Mouse (Mus musculus) heart, embryonic 15.5 days (tissue): Measurements from ENCODE around the gene Slc2a13. TPM values are rescaled to one million over a fixed set of nuclear protein-coding genes. Genes with fewer than 3 reads are reported as not detected.

ENCODE experiments used
- ATAC-seq: fragments of 200-750 bp; cut with Nextera tagmentation; replicated peaks from 2 replicates; pipeline ENCODE4 v1.8.0; 2017; ENCODE audit warnings: low read depth, moderate TSS enrichment; ENCODE audit not compliant: insufficient number of reproducible peaks, insufficient read depth, low FRiP score
- H3K27ac ChIP-seq: fragments of 300-500 bp; sonication (generic); 2 replicates; pipeline ENCODE4 v1.5.1; 2015; ENCODE audit warnings: mild to moderate bottlenecking, inconsistent platforms
- H3K27me3 ChIP-seq: fragments of 300-500 bp; sonication (generic); 2 replicates; pipeline ENCODE4 v1.6.1; 2015; ENCODE audit warnings: inconsistent platforms
- H3K36me3 ChIP-seq: fragments of 300-500 bp; sonication (generic); 2 replicates; pipeline ENCODE4 v1.6.1; 2015; ENCODE audit warnings: mild to moderate bottlenecking, inconsistent platforms
- H3K4me1 ChIP-seq: fragments of 300-500 bp; sonication (generic); replicated peaks from 2 replicates; pipeline ENCODE4 v1.6.1; 2015; ENCODE audit warnings: inconsistent platforms
- H3K4me2 ChIP-seq: fragments of 300-500 bp; sonication (generic); 2 replicates; pipeline ENCODE4 v1.6.1; 2015; ENCODE audit warnings: inconsistent platforms, mild to moderate bottlenecking, moderate library complexity
- H3K4me3 ChIP-seq: fragments of 300-500 bp; sonication (generic); 2 replicates; pipeline ENCODE4 v1.5.1; 2015; ENCODE audit warnings: mild to moderate bottlenecking, inconsistent platforms
- H3K9ac ChIP-seq: fragments of 300-500 bp; sonication (generic); 2 replicates; pipeline ENCODE4 v1.6.1; 2015; ENCODE audit warnings: mild to moderate bottlenecking, inconsistent platforms
- H3K9me3 ChIP-seq: fragments of 300-500 bp; sonication (generic); replicated peaks from 2 replicates; pipeline ENCODE4 v1.6.1; 2016; ENCODE audit warnings: inconsistent platforms
- WGBS: fragments of 180-500 bp; shearing (Covaris S2); methylation state at CpG from one replicate; pipeline ENCODE4 v1.1.7; 2015; ENCODE audit warnings: mixed read lengths; 5-methylcytosine and 5-hydroxymethylcytosine counted together
- polyA plus RNA-seq: library from polyadenylated mRNA; unstranded; fragments of >200 nt; fragmentation: Nextera tagmentation; extraction: Ambion mirVana; gene quantifications from 2 replicates; pipeline ENCODE4 v1.2.1, GENCODE M21; 2015

The Slc2a13 gene
- polyA plus RNA-seq, 1 experiment from 2014 or later: 1.0 TPM

DNA sequence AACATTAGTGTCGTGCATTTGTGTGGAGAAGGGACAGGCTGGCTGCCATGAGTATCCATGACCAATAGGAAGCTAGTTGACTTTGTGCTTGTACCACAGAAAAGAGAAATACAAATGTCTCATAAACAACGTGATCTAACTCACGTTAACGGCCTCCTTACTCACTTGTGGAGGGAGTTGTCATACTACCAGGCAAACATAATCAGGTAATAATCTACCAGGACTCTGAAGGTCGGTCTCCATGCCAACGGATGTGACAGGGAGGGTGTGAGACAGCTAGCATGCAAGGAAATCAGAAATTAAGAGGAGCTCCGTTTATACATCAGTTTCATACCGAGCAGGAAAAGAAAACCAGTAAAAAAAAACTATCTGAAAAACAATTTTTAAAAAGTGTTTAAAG, 6.3 kb downstream of the Slc2a13 start:
- WGBS: 75% methylated on average over 8 of the region's 8 CpGs
- no peaks in the 10 kb centered on the region for H3K36me3 ChIP-seq
- peaks cover 12% of the 10 kb centered on the region; the same call in 1 of the 2 replicates for H3K27me3 ChIP-seq

DNA sequence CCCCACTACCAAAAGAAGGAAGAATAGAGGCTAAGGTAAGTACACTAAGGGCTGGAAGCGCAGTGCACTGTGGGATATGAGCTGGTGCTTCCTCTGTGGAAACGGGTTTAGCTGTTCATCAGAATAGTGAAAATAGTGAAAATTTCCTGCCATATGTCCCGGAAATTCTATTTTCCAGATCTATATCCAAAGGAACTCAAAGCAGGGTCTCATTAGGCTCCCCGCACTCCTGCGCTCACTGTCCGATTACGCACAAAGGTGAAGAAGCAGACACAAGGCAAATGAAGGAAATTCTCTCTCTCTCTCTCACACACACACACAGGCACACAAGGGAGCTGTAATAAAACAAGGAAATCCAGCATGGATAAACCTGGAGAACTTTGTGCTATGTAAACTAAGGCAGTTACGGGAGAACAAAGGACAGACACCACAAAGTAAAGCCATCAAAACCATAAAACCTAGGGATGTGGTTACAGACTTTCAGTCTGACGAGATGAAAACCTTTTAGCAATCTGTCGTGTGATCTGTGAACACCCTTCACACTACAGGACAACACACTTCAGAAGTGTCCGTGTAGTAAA, 7.9 kb downstream of the Slc2a13 start:
- Histone ChIP-seq H3K9me3 (no peaks in the 10 kb centered on the region), H3K27ac (no peak overlapping the region), H3K4me1 (no peaks in the 10 kb centered on the region; the same call in 1 of the 2 replicates), H3K36me3 (no peaks in the 10 kb centered on the region), H3K27me3 (no peaks in the 10 kb centered on the region), H3K9ac (no peak overlapping the region), H3K4me2 (no peak overlapping the region), H3K4me3 (no peak overlapping the region)
- ATAC-seq: no peak
- 87% methylated on average over 11 of the region's 11 CpGs for WGBS

More for the DNA sequence above, 6.3 kb downstream of the Slc2a13 start:
- Histone ChIP-seq H3K9me3 (no peaks in the 10 kb centered on the region), H3K27ac (no peak overlapping the region), H3K9ac (no peak overlapping the region), H3K4me3 (no peak overlapping the region), H3K4me2 (no peak overlapping the region), H3K4me1 (peaks cover 2% of the 10 kb centered on the region; the same call in 1 of the 2 replicates)
- ATAC-seq: no peak

DNA sequence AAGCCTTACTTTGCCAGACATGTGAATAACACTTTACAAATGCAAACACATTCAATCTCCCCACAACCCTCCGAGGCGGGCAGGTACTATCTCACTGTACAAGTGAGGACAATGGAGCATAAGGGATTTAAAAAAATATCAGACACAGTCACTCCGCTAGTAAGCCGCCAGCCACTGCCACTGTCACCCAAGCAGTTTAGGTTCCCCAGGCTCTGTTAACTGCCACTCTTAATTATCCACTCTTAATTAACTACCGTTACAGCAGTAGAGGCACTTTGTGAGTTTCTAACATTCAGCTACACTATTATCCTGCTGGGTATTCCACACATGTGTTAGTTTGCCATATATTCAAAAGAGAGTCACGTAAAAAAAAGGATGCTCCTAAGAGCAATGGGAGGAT, 11.3 kb downstream of the Slc2a13 start:
- 84% methylated on average over 6 of the region's 6 CpGs for WGBS
- no peak overlapping the region for H3K4me2 ChIP-seq
- no peaks in the 10 kb centered on the region for H3K27me3 ChIP-seq
- H3K9ac ChIP-seq: no peak overlapping the region
- ATAC-seq: no peak
- no peak overlapping the region for H3K27ac ChIP-seq
- no peaks in the 10 kb centered on the region for H3K9me3 ChIP-seq
- H3K36me3 ChIP-seq: no peaks in the 10 kb centered on the region
- H3K4me1 ChIP-seq: no peaks in the 10 kb centered on the region; the same call in 1 of the 2 replicates
- H3K4me3 ChIP-seq: no peak overlapping the region

GRCm38 (mm10) chr15:91555336-91555736, 17.7 kb downstream of the Slc2a13 start:
- no peak for ATAC-seq
- H3K9ac ChIP-seq: no peak overlapping the region
- 79% methylated on average over 6 of the region's 6 CpGs for WGBS
- no peaks in the 10 kb centered on the region for H3K4me1 ChIP-seq
- H3K27me3 ChIP-seq: no peaks in the 10 kb centered on the region
- no peaks in the 10 kb centered on the region for H3K36me3 ChIP-seq
- no peak overlapping the region for H3K4me2 ChIP-seq
- no peak overlapping the region for H3K4me3 ChIP-seq
- no peak overlapping the region for H3K27ac ChIP-seq
- no peaks in the 10 kb centered on the region for H3K9me3 ChIP-seq

DNA sequence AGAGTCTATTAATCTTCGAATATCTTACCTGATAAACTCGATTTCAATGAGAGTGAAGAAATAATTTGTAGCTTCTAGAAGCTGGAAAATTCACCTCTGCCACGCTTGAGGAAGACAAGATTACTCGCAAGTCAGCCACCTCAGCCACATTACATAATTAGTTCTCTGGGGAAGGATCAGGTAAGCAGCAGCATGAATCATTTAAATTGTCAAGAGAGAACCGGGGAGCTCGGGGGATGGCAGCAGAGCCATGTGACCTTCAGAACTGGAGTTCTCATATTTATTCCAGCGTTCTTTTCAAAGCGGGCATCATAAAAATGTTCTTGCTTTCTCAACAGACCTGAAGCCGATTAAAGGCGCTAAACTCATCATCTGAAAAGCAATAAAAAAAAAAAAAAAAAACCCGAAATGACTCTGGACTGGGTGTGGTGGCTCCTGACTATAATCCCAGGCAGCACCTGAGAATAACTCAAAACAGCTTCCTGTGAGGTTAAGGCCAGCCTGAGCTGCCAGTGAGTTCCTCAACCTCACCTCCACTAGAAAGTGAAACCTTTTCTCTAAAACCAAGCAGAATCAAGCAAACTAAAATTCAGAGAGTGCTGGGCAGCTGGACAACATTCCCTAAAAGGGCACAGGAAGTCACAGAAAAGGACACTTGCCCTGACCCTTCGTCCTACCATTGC, 24.3 kb downstream of the Slc2a13 start:
- ATAC-seq: no peak
- Histone ChIP-seq H3K36me3 (no peaks in the 10 kb centered on the region), H3K4me2 (no peak overlapping the region), H3K9me3 (no peaks in the 10 kb centered on the region), H3K9ac (no peak overlapping the region), H3K4me3 (no peak overlapping the region), H3K4me1 (no peaks in the 10 kb centered on the region), H3K27me3 (no peaks in the 10 kb centered on the region), H3K27ac (no peak overlapping the region)
- WGBS: 72% methylated on average over 12 of the region's 12 CpGs

DNA sequence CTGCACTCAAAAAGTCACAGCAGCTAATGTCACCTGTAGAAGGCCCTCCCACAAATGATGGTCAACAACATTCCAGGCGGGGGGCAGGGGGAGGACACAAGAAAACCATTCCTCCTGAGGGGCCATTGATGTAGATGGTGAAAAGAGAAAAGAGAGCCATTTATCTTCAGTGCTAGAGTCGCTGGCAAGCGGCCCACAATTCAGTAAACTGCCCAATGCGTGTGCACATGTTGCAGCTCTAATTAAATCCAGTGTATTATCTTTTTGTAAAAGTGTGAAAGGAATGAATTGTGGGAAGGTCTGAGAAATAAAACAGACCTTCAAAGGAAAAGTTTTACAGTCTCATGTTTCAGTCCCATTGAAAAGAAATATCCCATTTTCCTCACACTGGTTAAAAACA, 28.5 kb downstream of the Slc2a13 start:
- no peak overlapping the region for H3K27ac ChIP-seq
- no peak overlapping the region for H3K9ac ChIP-seq
- H3K27me3 ChIP-seq: no peaks in the 10 kb centered on the region
- H3K9me3 ChIP-seq: no peaks in the 10 kb centered on the region
- no peak overlapping the region for H3K4me2 ChIP-seq
- H3K4me3 ChIP-seq: no peak overlapping the region
- H3K36me3 ChIP-seq: no peaks in the 10 kb centered on the region
- no peaks in the 10 kb centered on the region for H3K4me1 ChIP-seq
- ATAC-seq: no peak
- 70% methylated on average over 4 of the region's 4 CpGs for WGBS

- ATAC-seq: no peak
- Histone ChIP-seq H3K4me2 (no peak overlapping the region), H3K9me3 (no peaks in the 10 kb centered on the region), H3K9ac (no peak overlapping the region), H3K36me3 (no peaks in the 10 kb centered on the region), H3K27me3 (no peaks in the 10 kb centered on the region), H3K4me3 (no peak overlapping the region), H3K27ac (no peak overlapping the region), H3K4me1 (no peaks in the 10 kb centered on the region)
Measured at GRCm38 (mm10) chr15:91538439-91538838, 34.6 kb downstream of the Slc2a13 start.

- ATAC-seq: no peak
- no peaks in the 10 kb centered on the region for H3K4me1 ChIP-seq
- WGBS: 68% methylated on average over 2 of the region's 2 CpGs
- H3K9me3 ChIP-seq: no peaks in the 10 kb centered on the region
- H3K27me3 ChIP-seq: no peaks in the 10 kb centered on the region
- no peak overlapping the region for H3K4me2 ChIP-seq
- H3K4me3 ChIP-seq: no peak overlapping the region
- H3K9ac ChIP-seq: no peak overlapping the region
- H3K36me3 ChIP-seq: no peaks in the 10 kb centered on the region
- H3K27ac ChIP-seq: no peak overlapping the region
Measured at GRCm38 (mm10) chr15:91526876-91527275, 46.2 kb downstream of the Slc2a13 start.

- Histone ChIP-seq H3K27ac (no peak overlapping the region), H3K36me3 (no peaks in the 10 kb centered on the region), H3K4me1 (no peaks in the 10 kb centered on the region), H3K9me3 (no peaks in the 10 kb centered on the region), H3K4me3 (no peak overlapping the region), H3K4me2 (no peak overlapping the region), H3K9ac (no peak overlapping the region), H3K27me3 (no peaks in the 10 kb centered on the region)
- no peak for ATAC-seq
- WGBS: 61% methylated on average over 3 of the region's 3 CpGs
Measured at GRCm38 (mm10) chr15:91526166-91526565, 46.9 kb downstream of the Slc2a13 start.

DNA sequence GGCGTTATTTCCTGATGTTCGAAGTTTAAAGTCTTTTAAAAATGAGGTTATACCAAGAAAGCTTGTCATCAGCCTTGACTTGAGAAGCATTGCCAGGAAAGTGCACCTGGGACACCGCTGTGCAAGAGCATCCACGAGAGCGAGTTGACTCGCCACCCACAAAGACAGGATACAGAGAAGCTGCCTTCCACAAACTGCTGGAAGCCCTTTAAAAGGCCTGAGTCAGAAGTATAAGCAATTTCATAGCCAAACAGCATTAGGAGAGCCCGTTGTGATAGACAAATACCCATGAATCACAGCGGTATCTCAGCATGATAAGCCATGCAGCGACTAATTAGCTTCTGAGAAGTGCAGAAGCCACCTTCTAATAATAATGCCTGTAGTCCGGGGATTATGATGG, 48.6 kb downstream of the Slc2a13 start:
- no peaks in the 10 kb centered on the region for H3K27me3 ChIP-seq
- H3K9me3 ChIP-seq: no peaks in the 10 kb centered on the region
- no peak overlapping the region for H3K27ac ChIP-seq
- WGBS: 71% methylated on average over 10 of the region's 10 CpGs
- no peaks in the 10 kb centered on the region for H3K36me3 ChIP-seq
- H3K9ac ChIP-seq: no peak overlapping the region
- H3K4me1 ChIP-seq: no peaks in the 10 kb centered on the region
- no peak for ATAC-seq
- H3K4me3 ChIP-seq: no peak overlapping the region
- no peak overlapping the region for H3K4me2 ChIP-seq

GRCm38 (mm10) chr15:91503291-91503690, 69.8 kb downstream of the Slc2a13 start:
- ATAC-seq: no peak
- Histone ChIP-seq H3K4me3 (no peak overlapping the region), H3K27me3 (no peaks in the 10 kb centered on the region), H3K4me1 (no peaks in the 10 kb centered on the region; the same call in 1 of the 2 replicates), H3K27ac (no peak overlapping the region), H3K4me2 (no peak overlapping the region), H3K36me3 (no peaks in the 10 kb centered on the region), H3K9ac (no peak overlapping the region), H3K9me3 (no peaks in the 10 kb centered on the region)
- 66% methylated on average over 6 of the region's 6 CpGs for whole genome bisulfite sequencing

GRCm38 (mm10) chr15:91502661-91503060, 70.4 kb downstream of the Slc2a13 start:
- H3K27me3 ChIP-seq: no peaks in the 10 kb centered on the region
- H3K4me1 ChIP-seq: no peaks in the 10 kb centered on the region; the same call in 1 of the 2 replicates
- no peak overlapping the region for H3K9ac ChIP-seq
- no peaks in the 10 kb centered on the region for H3K36me3 ChIP-seq
- ATAC-seq: no peak
- H3K9me3 ChIP-seq: no peaks in the 10 kb centered on the region
- no peak overlapping the region for H3K4me3 ChIP-seq
- 23% methylated on average over 1 of the region's 1 CpGs for WGBS
- H3K4me2 ChIP-seq: no peak overlapping the region
- H3K27ac ChIP-seq: no peak overlapping the region
